Mouse (Mus musculus) layer of hippocampus, adult 9-11 months (tissue): ENCODE data around the gene Zdhhc20.
"Not testable (repeated sequence)": the region's sequence is repeated elsewhere in the genome, so short reads cannot be mapped to it uniquely, and the experiment has no call there.

Experiments
- DNase-seq: peaks from one replicate; pipeline ENCODE4 v3.0.0; 2022

Zdhhc20 gene

DNA sequence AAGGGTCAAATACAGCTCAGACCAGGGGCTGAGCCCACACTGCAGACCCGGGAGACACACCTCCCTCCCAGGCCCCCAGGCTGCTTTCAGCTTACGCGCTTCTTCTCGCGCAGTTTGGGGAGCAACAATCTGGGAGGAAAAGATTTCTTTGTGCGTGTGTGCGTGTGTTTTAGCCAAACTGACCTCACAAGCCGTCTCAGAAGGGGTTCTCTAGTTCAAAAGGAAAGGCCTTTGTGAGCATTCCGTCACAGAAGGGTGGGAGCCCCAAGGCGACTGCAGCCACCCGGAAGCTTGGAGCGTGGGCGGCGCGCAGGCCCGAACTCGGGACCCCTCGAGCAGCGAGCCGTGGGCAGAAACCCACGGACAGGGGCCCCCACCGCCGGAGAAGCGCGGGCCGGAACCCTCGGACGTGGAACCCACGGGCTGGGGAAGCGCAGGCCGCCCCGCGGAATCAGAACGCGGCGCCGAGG, 500 bp downstream of the Zdhhc20 start:
- peak; percentile 34 for DNase-seq

DNA sequence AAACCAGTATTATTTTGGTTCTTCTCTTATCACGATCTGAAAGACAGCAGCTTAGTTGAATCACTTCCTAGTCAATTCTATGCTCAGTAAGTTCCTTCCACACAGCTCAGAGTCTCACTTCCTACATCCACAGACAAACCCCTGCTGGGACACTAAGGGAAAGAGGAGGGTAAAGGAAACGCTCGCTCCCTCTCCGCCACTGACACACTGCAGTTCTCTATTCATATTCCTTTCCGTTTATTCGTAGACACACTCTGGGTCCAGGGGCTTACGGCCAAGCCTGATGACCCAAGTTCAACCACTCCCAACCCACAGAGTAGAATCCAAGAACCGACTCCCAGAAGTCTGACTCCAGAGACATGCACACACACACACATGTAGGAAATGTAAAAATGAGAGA, 2.9 kb downstream of the Zdhhc20 start:
- no peak for DNase-seq

DNA sequence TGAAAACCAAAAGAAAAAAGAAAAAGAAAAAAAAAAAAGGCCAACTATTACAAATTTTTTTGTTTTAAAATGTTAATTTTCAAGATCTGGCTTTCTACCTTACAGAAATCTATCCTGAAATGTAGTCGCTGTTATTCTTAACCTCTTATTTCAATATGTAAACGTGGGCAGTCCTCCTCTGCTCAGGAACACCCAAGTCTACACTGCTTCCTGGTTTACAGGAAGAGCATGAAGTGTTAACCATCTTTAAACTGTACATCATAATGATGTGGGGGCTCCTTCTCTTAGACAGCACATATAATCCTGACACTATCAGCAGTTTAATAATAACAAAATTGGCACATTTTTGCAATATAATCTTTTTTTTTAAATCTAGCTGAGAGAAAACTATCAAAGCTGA, 4.0 kb downstream of the Zdhhc20 start:
- no peak for DNase-seq

DNA sequence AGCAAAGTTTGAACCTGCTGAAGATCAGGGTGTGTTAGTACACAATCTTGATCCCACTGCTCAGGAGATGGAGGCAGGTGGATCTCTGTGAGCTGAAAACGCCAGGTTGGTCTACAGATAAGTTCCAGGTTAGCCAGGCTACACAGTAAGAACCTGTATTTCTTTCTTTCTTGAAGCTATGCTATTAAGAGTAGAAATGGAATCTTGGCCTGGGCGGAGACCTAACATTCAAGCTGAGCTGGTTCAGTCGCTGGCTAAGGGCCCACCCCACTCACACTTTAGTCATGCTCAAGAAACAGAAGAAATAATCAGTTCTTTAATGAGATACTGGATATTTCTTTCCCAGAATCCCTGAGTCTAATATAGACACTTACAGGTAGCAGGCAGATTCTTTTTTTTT, 6.7 kb downstream of the Zdhhc20 start:
- no peak for DNase-seq

DNA sequence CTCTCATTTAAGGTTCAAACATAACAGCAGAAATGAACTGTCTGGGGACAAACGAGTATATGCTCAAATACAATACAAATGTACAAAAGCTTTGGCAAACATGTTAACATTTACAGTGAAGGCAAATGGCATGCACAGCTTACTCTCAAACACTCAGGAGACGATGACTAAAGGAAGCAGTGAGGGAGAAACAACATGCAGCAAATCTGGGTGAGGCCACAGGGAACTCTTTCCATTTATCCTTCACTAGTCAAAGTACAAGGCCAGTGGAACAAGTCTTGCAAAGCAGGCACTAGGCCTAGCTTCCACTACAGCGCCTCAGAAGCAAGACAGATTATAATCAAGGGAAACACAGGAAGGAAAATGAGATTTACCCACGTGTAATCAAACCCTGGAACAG, 7.4 kb downstream of the Zdhhc20 start:
- no peak for DNase-seq

DNA sequence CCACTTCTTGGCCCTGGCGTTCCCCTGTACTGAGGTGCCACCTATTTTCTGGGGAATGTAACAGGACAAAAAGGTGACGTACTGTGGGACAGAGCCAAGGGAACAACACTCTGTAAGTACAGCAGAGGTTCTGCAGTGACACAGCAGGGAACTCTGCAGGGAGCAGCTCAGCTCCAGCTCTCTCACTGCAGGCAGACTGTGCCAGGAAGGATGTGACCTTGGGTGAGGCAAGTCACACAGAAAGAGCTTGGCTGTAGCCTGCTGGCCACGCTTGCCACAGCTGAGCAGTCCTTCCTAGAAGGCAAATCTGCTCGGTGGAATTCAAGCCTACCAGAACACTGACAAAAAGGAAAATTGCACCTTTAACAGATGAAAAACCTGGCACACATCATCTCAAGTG, 8.3 kb downstream of the Zdhhc20 start:
- DNase-seq = no peak

DNA sequence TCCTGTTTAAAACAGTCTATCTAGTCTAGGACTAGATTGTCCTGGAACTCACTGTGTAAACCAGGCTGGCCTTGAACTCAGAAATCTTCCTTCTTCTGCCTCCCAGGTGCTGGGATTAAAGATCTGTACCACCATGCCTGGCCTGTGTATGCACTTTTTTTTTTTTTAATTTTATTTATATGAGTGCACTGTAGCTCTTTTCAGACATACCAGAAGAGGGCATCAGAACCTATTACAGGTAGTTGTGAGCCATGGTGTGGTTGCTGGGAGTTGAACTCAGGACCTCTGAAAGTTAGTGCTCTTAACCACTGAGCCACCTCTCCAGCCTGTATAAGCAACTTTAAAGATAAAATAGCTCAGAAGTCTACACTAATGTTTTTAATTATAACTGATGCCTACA, 9.0 kb downstream of the Zdhhc20 start:
- no peak for DNase-seq

DNA sequence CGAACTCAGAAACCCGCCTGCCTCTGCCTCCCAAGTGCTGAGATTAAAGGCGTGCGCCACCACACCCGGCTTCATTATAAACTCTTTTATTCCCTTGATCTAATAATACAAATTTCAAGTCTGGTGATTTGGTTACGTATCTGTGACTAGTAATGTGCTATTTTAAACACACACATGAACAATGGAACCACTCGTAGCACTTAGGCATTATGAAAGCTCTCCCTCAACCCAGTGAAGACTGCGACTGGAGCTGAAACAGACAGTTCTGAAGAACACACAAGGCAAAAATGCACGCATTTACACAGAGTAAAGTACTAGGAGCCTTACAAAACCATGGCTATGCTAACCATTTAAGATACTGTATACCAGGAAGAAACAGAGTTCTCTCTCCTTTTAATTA, 12.2 kb downstream of the Zdhhc20 start:
- no peak for DNase-seq

DNA sequence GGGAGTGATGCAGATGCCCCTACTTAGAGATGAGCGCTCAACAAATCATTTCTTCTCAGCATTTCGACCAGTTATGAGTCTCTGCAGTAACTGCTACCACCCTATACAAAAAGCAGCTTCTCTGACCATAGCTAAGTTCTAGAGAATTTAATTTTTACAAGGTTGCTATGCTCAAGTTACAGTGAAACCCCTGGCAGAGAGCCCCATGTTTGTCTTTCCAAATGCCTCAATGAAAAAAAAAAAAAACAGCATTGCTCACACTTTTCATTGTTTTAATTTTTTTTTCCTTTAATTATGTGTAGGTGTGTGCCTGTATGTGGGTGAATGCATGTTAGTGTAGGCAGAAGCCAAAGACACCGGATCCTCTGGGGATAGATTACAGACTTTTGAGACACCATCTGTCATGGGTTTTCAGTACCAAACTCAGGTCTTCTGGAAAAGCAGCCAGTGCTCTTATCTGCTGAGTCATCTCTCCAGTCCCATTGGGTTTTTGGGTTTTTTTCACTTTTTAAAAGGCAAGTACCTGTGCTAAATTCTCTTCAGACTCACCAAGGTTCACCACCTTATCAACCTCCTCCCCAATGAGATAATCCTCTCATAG, 23.3 kb downstream of the Zdhhc20 start:
- peak; percentile 24 for DNase-seq

DNA sequence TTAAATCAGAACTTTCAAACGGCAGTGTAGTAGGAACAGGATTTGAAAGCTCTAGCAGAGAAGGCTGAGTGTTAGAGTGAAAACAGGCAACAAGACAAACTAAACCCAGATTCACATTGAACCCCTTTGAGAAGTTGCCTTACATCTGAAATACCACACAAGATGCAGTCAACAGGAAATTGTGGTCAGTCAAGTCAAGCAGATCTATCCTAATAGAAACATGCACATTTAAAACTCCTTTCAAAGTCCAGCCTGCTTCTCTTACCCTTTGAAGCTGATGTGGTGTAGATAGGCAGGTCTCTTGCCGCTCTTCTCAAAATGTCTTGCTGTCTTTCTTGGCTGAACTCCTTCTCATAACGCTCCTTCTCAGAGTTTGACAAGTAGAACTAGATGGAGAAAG, 24.8 kb downstream of the Zdhhc20 start:
- DNase-seq = no peak

DNA sequence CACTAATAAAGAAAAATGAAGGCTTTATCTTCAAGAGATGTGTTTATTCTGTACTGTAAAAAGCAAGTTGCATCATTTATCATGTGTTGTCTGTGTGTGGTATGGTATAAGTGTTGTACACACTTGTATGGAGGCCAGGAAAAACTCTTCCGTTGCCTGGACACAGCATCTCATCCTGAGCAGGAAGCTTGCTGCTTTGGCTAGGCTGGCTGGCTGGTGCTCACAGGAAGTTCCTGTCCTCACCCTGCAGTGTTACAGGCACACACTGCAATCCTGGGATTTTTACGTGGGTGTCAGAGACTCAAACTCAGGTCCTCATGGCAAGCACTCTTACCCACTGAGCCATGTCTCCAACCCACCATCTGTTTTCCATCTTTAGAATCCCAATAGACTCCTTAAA, 26.9 kb downstream of the Zdhhc20 start:
- DNase-seq = no peak

DNA sequence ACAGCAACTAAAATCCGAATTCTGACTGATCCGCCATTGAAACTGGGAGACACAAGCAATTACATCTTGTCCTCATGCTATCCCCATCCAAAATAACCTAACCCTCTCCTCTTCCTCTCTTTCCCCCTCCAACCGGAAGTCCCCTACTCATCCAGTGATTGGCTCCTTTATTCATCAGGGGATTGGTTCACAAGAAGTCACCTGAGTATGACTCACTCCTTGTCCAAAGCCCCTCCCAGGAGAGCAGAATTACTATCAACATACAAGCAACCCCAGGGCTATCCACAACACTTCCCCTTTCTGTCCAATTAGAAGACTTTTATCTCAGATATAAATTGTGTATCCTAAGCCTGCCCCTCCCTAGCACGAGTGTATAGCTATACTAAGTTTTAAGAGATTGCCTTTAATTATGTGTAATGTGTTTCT, 28.1 kb downstream of the Zdhhc20 start:
- no peak for DNase-seq

DNA sequence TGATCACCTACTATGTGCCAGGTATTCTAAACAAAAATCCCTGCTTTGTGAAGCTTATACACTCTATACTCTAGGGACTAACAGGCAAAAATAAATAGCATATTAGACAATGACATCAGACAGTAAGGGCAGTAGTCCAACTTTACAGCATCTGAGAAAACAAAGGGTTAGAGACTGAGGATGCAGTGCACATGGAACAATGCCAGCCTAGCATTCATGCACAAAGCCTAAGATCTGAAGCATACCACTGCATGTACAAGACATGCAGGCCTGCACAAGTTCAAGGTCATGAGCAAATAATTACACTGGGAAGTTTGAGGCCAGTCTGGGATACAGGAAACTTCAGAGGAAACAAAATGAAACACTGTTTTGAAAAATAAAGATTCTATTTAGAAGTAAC, 30.6 kb downstream of the Zdhhc20 start:
- no peak for DNase-seq

DNA sequence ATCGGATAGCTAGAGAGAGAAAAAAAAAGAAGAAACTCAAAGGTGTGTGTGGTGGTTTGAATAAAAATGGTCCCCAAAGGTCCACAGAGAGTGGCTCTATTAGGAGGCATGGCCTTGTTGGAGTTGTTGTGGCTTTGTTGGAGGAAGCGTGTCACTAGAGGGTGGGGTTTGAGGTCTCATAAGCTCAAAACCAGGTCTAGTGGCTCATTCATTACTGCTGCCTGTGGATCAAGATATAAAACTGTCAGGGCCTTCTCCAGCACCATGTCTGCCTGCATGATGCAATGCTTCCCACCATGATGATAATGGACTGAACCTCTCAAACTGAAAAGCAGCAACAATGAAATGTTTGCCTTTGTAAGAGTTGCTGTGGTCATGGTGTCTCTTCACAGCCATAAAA, 31.5 kb downstream of the Zdhhc20 start:
- DNase-seq = no peak

DNA sequence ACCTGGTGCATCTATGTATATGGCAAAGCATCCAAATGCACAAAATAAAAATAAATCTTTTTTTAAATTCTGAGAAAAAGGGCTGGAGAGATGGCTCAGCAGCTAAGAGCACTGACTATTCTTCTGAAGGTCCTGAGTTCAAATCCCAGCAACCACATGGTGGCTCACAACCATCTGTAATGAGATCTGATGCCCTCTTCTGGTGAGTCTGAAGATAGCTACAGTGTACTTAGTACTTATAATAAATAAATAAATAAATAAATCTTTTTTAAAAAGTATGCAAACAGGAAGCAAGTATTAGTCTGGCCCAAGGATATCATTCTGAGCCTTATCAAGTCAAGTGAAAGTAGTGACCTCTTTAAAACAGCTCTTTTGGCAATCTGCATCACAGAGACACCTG, 34.0 kb downstream of the Zdhhc20 start:
- not testable (repeated sequence) for DNase-seq

DNA sequence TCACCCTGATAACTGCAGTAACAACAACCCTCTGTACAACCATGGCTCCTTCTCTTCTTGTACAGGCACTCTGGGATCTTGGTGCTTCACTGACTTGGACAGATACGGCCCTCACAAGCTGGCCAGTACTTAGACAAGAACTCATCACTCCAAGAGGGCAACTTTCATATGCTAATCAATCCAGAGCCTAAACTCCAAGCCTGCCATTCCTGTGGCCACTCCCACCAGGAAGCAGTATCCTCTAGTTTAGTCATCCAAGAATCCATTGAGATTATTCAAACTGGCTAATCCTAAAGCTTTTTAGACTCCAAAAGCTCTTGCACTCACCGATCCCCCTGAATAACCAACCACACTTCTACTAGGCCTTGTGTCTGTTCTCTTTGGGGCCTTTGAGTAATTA, 37.1 kb downstream of the Zdhhc20 start:
- no peak for DNase-seq

DNA sequence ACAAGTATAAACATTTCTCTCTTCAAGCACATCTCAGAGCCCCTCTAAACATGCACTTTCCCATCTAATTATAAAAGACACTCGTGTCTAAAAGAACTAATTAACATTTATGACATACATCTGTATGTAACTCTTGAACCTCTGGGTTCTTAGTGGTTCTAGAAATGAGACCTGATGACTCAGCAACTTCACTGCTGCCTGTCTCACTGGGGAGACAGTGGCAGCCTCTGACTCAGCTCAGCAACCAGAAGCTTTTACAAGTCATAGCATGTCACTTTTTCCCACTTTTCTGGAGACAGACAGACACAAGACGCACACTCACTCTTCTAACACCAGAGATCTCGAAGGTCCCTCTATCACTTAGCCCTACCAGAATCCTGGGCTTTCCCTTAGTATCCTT, 39.7 kb downstream of the Zdhhc20 start:
- no peak for DNase-seq

DNA sequence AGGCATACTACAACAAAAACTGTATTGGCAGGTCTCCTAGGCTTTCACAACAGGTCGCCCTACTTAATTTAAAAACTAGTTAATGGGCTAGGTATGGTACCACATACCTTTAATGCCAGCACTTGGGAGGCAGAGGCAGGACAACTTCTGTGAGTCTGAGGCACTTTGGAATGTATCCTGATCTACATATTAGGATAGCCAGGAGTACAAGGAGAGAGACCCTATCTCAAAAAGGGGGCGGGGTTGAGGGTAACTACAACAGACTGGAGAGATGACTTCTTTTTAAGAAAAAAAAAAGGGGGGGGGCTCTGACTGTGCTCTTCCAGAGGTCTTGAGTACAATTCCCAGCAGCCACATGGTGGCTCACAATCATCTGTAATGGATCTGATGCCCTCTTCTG, 41.4 kb downstream of the Zdhhc20 start:
- DNase-seq = no peak

DNA sequence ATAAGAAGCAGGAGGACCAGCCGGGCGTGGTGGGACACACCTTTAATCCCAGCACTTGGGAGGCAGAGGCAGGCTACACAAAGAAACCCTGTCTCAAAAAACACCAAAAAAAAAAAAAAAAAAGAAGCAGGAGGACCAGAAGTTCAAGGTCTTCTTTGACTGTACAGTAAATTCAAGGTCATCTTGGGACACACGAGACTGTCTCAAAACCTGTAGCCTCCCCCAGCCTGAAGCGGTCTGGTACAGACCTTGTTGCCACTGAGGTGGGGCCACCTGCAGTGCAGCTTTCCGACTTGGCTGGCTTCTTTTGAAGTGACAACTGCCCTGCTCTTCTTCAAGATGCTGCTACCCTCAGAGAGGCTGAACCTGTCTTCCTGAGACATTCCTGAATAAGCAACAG, 42.0 kb downstream of the Zdhhc20 start:
- DNase-seq = not testable (repeated sequence)

DNA sequence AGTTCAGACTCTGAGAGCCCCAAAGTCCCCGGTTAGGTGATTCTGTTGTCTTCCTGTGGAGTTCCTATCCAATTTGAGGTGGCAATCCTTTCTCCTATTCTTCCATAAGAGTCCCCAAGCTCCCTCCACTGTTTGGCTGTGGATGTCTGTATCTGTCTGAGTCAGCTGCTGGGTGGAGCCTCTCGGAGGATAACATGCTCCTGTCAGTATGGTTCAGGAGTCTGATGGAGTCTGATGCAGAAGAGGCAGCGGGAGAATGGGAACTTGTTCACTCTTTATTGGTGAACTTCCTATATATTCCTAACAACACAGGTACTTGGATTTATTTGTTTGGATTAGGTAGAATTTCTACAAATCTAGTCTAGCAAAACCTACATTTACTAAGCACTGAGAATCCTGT, 45.5 kb downstream of the Zdhhc20 start:
- no peak for DNase-seq

DNA sequence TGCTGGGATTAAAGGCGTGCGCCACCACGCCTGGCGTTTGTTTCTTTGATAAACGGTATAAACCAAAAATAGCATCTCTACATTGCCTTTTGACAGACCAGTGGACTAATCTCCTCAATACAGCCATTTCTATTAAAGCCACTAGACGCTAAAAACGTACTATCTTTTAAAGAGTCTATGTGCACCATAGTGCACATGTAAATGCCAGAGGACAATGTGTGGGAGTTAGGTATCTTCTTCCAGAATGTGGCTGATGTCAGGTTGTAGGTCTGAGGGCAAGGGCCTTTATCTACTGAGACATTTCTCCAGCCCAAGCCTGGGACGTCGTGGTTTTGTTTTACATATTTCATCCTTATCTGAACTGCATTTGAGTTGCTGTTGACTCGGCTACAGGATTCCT, 54.9 kb downstream of the Zdhhc20 start:
- no peak for DNase-seq

DNA sequence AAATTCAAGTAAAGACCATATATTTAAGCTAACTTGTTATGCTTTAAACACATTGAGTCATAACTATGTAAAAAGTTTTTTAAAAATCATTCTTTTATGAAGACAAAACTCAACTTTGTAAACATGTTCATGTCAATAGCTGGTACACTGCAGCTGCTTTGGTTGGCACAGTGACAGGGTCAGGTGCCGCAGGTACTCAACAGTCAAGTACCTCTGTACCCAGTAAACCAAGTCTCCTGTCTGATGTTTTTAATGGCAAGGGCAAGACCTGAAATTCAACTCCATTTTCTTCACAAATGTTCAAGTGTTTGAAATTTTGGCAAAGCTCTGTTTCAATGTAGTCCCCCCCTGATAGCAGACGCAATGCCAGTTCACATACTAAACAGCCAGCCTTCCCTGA, 56.5 kb downstream of the Zdhhc20 start:
- no peak for DNase-seq

DNA sequence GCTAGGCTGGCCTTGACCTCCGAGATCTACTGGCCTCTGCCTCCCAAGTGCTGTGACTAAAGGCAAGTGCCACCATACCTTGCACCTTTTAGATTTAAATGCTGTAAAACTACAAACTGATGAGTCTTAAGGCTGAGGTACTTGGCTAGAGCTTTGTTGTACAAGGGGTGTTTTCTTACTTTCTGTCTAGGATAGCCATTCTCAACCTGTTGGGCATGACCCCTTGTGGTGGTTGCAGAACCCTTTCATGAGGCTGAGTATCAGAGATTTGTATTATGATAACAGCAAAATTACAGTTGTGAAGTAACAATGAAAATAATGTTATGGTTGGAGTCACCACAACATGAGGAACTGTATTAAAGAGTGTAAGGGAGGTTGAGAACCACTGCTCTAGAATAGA, 62.8 kb downstream of the Zdhhc20 start:
- DNase-seq = no peak

DNA sequence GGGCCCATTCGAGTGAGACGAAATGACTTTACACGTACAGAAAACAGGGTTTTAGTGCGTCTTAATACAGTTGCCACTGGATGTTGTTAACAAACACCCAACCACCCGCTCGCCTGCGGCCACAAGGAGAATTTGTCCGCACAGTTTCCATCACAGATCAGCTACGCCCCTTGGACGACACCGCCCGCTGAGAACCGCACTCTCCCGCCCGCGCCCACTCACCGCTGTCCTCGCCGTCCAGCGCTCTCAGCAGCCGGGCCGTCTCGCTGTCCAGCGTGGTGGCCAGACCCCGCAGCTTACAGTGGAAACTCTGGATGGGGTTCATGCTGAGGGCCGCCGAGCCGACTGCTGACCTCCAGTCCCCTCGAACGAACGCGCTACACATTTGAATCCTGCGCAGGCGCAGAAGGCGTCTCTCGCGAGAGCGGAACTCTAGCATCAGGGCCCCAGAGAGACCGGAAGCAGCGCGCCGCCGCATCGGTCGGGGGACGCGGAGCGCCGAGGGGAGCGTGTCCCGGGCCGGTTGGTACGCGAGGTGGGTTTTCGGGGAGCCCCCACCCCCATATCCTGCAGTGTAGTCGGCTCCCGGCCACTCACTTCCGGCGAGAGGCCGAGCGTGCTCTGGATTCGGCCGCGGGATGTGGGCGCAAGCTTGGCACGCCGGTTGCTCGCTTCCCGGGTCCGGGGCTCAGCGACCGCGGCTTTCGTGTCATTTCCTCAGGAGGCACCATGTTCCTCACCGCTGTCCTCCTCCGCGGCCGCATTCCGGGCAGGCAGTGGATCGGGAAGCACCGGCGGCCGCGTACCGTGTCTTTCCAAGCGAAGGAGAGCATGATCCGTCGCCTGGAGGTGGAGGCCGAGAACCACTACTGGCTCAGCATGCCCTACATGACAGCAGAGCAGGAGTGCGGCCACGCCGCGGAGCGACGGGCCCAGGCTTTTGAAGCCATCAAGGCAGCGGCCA, 64.0 kb downstream of the Zdhhc20 start, which contains the start of the genes Ska3 and Mrpl57:
Gene Ska3 (minus strand): TSS at position 398 of the 964 bp plus-strand sequence.
Gene Mrpl57 (plus strand): TSS at position 447 of the 964 bp plus-strand sequence.
- DNase-seq = peak; percentile 90
